Mouse (Mus musculus): ENCODE results near the gene Aip. TPM values are rescaled to one million over a fixed set of nuclear protein-coding genes. Genes with fewer than 3 reads are reported as not detected.
"Not testable (repeated sequence)": the region's sequence is repeated elsewhere in the genome, so short reads cannot be mapped to it uniquely, and the experiment has no call there.

The Aip gene
- polyA plus RNA-seq, 1 experiment from 2014 or later, result 94.5 TPM

DNA sequence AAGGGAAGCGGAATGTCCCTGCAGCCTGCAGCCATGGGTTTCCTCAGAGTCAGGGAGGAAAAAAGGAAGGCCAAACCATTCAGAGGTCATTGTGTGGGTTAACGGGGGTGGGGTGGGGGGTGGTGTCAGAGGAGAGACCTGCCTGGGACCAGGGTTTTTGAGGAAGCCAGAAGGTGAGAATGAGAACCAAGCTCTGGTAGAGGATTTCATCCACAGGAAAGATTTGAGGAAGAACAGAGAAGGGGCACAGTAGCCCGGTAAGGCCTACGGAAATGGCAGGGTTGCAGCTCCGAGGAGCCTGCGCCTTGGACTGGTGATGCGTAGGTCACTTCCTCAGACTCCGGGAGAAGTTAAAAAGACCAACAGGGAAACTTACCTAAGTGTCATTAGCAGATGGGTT lies 54.9 kb downstream of the Aip start:
- ATAC-seq (ENCODE audit: insufficient read depth), result no peak
- 76% methylated on average over 8 of the region's 8 CpGs for WGBS
- Histone ChIP-seq H3K4me1 (ENCODE audit: insufficient read depth) (no peaks in the 10 kb centered on the region), H3K9me3 (ENCODE audit: low read depth, low read length) (no peaks in the 10 kb centered on the region), H3K4me2 (no peak overlapping the region), H3K27ac (ENCODE audit: low read depth) (no peak overlapping the region), H3K4me3 (ENCODE audit: low read depth, low read length) (no peak overlapping the region), H3K9ac (no peak overlapping the region), H3K27me3 (ENCODE audit: insufficient read depth, low read length) (0 out of 2 replicates have a peak, but pooled peaks cover 2% of the 10 kb centered on the region), H3K36me3 (ENCODE audit: insufficient read depth) (no peaks in the 10 kb centered on the region)
- TF ChIP-seq CTCF (IDR thresholded peaks at IDR 0.05; ENCODE audit: low read depth), result no peak
- no peak for DNase-seq

DNA sequence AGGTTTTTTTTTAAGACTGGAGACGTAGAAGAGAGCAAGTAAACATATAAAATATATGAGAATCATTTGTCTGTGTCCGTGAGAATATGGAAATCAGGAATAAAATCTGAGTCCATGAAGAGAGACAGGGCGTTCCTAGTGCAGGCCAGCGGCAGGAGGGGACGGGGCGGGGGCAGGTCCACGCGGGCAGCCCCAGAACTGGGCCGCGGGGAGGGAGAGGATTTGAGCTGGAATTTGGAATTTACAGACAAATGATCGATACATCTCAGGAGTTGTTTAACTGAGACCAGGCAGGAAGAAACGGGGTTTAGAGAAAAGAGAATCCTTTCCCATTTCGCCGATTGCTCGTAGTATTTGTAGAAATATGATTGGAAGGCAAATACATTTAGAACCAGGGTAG lies 55.3 kb downstream of the Aip start:
- no peak overlapping the region for H3K4me2 ChIP-seq
- TF ChIP-seq CTCF (IDR thresholded peaks at IDR 0.05; ENCODE audit: low read depth), result no peak
- H3K4me1 ChIP-seq (ENCODE audit: insufficient read depth), result no peaks in the 10 kb centered on the region
- no peak overlapping the region for H3K27ac ChIP-seq (ENCODE audit: low read depth)
- no peaks in the 10 kb centered on the region for H3K9me3 ChIP-seq (ENCODE audit: low read depth, low read length)
- H3K27me3 ChIP-seq (ENCODE audit: insufficient read depth, low read length), result 0 out of 2 replicates have a peak, but pooled peaks cover 2% of the 10 kb centered on the region
- no peak overlapping the region for H3K9ac ChIP-seq
- 63% methylated on average over 15 of the region's 15 CpGs for WGBS
- DNase-seq (no peak), ATAC-seq (ENCODE audit: insufficient read depth) (no peak)
- H3K36me3 ChIP-seq (ENCODE audit: insufficient read depth), result no peaks in the 10 kb centered on the region
- H3K4me3 ChIP-seq (ENCODE audit: low read depth, low read length), result no peak overlapping the region

DNA sequence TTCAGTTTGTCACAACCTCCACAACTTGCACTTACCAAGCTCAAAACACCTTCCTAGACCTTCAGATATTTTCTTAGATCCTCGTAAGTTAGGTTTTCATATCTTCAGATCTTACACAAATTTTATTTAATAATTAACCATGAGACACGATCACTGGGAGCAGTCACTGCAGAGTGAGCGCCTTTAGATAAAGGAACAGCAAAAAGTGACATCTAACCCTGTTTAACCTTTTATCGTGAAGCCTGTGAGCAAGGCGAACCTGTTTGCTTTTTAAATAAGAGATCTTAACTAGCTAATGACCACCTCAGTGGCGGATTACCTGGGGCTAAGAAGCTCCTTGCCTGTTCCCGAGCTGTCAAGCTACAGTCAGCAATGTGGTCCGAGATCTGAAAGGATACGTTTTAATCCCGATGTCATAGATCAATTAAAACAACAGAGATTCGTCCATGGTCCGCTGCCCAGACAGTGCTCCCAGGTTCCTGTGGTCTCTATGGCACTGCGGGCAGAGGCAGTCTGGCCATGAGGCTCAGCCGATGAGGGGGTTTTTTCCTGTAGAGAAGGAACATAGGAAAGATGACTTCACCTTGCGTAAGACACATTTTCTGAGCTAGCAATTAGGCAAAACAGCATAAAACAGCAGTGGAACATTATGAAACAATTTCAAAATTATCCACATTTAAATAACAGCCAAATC lies 56.8 kb downstream of the Aip start:
- WGBS, result 49% methylated on average over 15 of the region's 15 CpGs
- Histone ChIP-seq H3K27ac (ENCODE audit: low read depth) (no peak overlapping the region), H3K4me1 (ENCODE audit: insufficient read depth) (no peaks in the 10 kb centered on the region), H3K4me3 (ENCODE audit: low read depth, low read length) (no peak overlapping the region), H3K9ac (no peak overlapping the region), H3K4me2 (no peak overlapping the region), H3K9me3 (ENCODE audit: low read depth, low read length) (no peaks in the 10 kb centered on the region), H3K27me3 (ENCODE audit: insufficient read depth, low read length) (0 out of 2 replicates have a peak, but pooled peaks cover 2% of the 10 kb centered on the region), H3K36me3 (ENCODE audit: insufficient read depth) (no peaks in the 10 kb centered on the region)
- ATAC-seq (ENCODE audit: insufficient read depth) (no peak), DNase-seq (no peak)
- TF ChIP-seq CTCF (IDR thresholded peaks at IDR 0.05; ENCODE audit: low read depth), result no peak

DNA sequence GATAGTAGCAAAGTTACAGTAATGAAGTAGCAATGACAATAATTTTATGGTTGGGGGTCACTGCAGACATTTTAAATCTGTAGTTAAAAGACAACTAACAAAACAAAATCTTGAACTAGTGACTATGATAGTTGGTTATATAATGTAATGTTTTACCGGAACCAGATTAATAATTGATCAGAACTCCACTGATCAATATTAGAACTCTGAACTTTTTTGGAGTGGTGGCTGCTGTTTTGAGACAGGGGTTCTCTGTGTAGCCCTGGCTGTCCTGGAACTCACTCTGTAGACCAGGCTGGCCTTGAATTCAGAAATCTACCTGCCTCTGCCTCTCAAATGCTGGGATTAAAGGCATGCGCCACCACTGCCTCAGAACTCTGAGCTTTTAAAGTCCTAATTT lies 57.4 kb downstream of the Aip start:
- H3K4me3 ChIP-seq (ENCODE audit: low read depth, low read length); DNase-seq; H3K9me3 ChIP-seq (ENCODE audit: low read depth, low read length); H3K4me2 ChIP-seq; H3K27me3 ChIP-seq (ENCODE audit: insufficient read depth, low read length); ATAC-seq (ENCODE audit: insufficient read depth); H3K27ac ChIP-seq (ENCODE audit: low read depth); H3K9ac ChIP-seq; H3K36me3 ChIP-seq (ENCODE audit: insufficient read depth); H3K4me1 ChIP-seq (ENCODE audit: insufficient read depth): not testable (repeated sequence)
- WGBS, result 85% methylated on average over 2 of the region's 2 CpGs

DNA sequence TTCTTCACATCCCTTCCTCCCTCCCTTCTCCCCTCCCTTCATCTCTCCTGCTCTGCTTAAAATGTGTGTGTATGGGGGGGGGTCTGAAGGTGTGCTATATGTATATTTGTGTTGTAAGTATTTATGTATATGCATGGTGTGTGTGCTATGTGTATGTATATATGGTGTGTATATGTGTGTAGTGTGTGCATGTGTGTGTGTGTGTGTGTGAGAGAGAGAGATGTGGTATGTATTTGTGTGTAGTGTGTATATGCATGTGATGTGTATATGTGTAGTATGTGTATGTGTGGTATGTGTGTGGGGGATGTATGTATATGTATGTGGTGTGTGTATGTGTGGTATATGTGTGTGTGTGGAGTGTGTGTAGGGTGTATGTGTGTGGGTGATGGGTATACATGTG lies 58.8 kb downstream of the Aip start:
- Histone ChIP-seq H3K4me3 (ENCODE audit: low read depth, low read length) (no peak overlapping the region), H3K27ac (ENCODE audit: low read depth) (no peak overlapping the region), H3K36me3 (ENCODE audit: insufficient read depth) (no peaks in the 10 kb centered on the region), H3K4me2 (no peak overlapping the region), H3K27me3 (ENCODE audit: insufficient read depth, low read length) (0 out of 2 replicates have a peak, but pooled peaks cover 2% of the 10 kb centered on the region), H3K4me1 (ENCODE audit: insufficient read depth) (no peaks in the 10 kb centered on the region), H3K9me3 (ENCODE audit: low read depth, low read length) (no peaks in the 10 kb centered on the region), H3K9ac (no peak overlapping the region)
- DNase-seq (no peak), ATAC-seq (ENCODE audit: insufficient read depth) (no peak)
- TF ChIP-seq CTCF (IDR thresholded peaks at IDR 0.05; ENCODE audit: low read depth), result no peak

DNA sequence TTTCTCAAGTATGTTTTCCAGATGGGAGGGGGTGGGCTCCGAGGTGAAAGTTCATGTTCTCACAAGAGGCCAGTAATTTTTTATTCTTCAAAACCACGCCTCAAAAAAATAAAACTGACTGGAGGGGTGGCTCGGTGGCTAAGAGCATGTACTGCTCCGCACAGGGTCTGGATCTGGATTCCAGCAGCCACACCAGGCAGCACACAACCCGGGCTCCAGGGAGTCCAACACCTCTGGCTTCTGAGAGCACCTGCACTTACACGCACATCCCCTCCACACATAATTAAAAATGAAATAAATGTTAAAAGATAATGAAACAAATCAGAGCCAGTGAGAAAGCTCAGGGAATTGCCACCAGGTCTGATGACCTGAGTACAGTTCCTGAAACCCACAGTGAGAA lies 59.4 kb downstream of the Aip start:
- 76% methylated on average over 6 of the region's 6 CpGs for WGBS
- TF ChIP-seq CTCF (IDR thresholded peaks at IDR 0.05; ENCODE audit: low read depth), result no peak
- H3K9me3 ChIP-seq (ENCODE audit: low read depth, low read length), result no peaks in the 10 kb centered on the region
- H3K36me3 ChIP-seq (ENCODE audit: insufficient read depth), result no peaks in the 10 kb centered on the region
- ATAC-seq (ENCODE audit: insufficient read depth) (no peak), DNase-seq (no peak)
- H3K27me3 ChIP-seq (ENCODE audit: insufficient read depth, low read length), result 0 out of 2 replicates have a peak, but pooled peaks cover 2% of the 10 kb centered on the region
- no peak overlapping the region for H3K9ac ChIP-seq
- no peak overlapping the region for H3K27ac ChIP-seq (ENCODE audit: low read depth)
- no peak overlapping the region for H3K4me3 ChIP-seq (ENCODE audit: low read depth, low read length)
- H3K4me2 ChIP-seq, result no peak overlapping the region
- no peaks in the 10 kb centered on the region for H3K4me1 ChIP-seq (ENCODE audit: insufficient read depth)

DNA sequence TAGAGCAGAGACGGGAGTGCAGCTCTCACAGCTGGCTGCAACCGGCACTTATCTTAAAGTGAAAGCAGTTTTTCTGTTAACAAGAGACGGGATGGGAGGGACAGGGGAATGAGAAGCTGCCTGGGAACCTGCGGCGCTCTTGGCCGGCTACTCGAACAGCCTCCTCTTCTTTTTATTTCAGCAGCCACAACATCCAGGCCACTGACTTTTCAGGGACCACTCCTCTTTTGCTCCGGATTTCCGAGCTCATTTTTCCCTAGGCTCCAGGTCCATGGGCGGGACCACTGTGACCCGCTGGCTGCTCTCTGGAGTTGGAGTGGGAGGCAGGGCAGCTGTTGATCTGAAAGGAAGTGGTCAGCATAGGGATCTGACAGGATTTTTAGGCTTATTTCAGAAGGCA lies 61.2 kb downstream of the Aip start:
- DNase-seq; H3K27ac ChIP-seq (ENCODE audit: low read depth); H3K4me3 ChIP-seq (ENCODE audit: low read depth, low read length); H3K9me3 ChIP-seq (ENCODE audit: low read depth, low read length); H3K36me3 ChIP-seq (ENCODE audit: insufficient read depth); H3K9ac ChIP-seq; H3K27me3 ChIP-seq (ENCODE audit: insufficient read depth, low read length); ATAC-seq (ENCODE audit: insufficient read depth); H3K4me1 ChIP-seq (ENCODE audit: insufficient read depth); H3K4me2 ChIP-seq: not testable (repeated sequence)
- 0% methylated on average over 1 of the region's 11 CpGs for WGBS

Other genes starting within 250 kb of the Aip start
- 31.7 and 36.0 TPM in 2 replicates for gene Tcirg1, start 218.7 kb downstream of the Aip start, polyA plus RNA-seq (2014; fragmentation: Nextera tagmentation; extraction: Ambion mirVana)
- 326 and 335 TPM in 2 replicates for gene Ndufs8, start 213.1 kb downstream of the Aip start, polyA plus RNA-seq (2014; fragmentation: Nextera tagmentation; extraction: Ambion mirVana)
- gene Aldh3b1, start 196.1 kb downstream of the Aip start, polyA plus RNA-seq (2014; fragmentation: Nextera tagmentation; extraction: Ambion mirVana), result 3.0 and 3.6 TPM in 2 replicates
- 13.3 and 14.8 TPM in 2 replicates for gene Unc93b1, start 190.7 kb downstream of the Aip start, polyA plus RNA-seq (2014; fragmentation: Nextera tagmentation; extraction: Ambion mirVana)
- not detected in 2 replicates for gene Aldh3b3, start 167.2 kb downstream of the Aip start, polyA plus RNA-seq (2014; fragmentation: Nextera tagmentation; extraction: Ambion mirVana)
- 0.62 and 1.0 TPM in 2 replicates for gene Aldh3b2, start 153.5 kb downstream of the Aip start, polyA plus RNA-seq (2014; fragmentation: Nextera tagmentation; extraction: Ambion mirVana)
- gene Acy3, start 139.3 kb downstream of the Aip start, polyA plus RNA-seq (2014; fragmentation: Nextera tagmentation; extraction: Ambion mirVana), result 7.2 and 8.0 TPM in 2 replicates
- not detected in 2 replicates for gene Tbx10, start 133.1 kb downstream of the Aip start, polyA plus RNA-seq (2014; fragmentation: Nextera tagmentation; extraction: Ambion mirVana)
- 24.4 and 25.3 TPM in 2 replicates for gene Nudt8, start 125.3 kb downstream of the Aip start, polyA plus RNA-seq (2014; fragmentation: Nextera tagmentation; extraction: Ambion mirVana)
- gene Gm49405, start 125.2 kb downstream of the Aip start, polyA plus RNA-seq (2014; fragmentation: Nextera tagmentation; extraction: Ambion mirVana), result 1.8 and 2.3 TPM in 2 replicates
- gene Doc2g, start 122.5 kb downstream of the Aip start, polyA plus RNA-seq (2014; fragmentation: Nextera tagmentation; extraction: Ambion mirVana), result 2.2 and 3.0 TPM in 2 replicates
- 193 and 198 TPM in 2 replicates for gene Ndufv1, start 113.1 kb downstream of the Aip start, polyA plus RNA-seq (2014; fragmentation: Nextera tagmentation; extraction: Ambion mirVana)
- gene Gstp1, start 87.9 kb downstream of the Aip start, polyA plus RNA-seq (2014; fragmentation: Nextera tagmentation; extraction: Ambion mirVana), result 424 and 468 TPM in 2 replicates
- gene Gstp2, start 79.8 kb downstream of the Aip start, polyA plus RNA-seq (2014; fragmentation: Nextera tagmentation; extraction: Ambion mirVana), result 2.9 and 3.4 TPM in 2 replicates
- gene Gstp3, start 66.3 kb downstream of the Aip start, polyA plus RNA-seq (2014; fragmentation: Nextera tagmentation; extraction: Ambion mirVana), result not detected in 2 replicates
- gene Cabp2, start 44.3 kb downstream of the Aip start, polyA plus RNA-seq (2014; fragmentation: Nextera tagmentation; extraction: Ambion mirVana), result not detected in 2 replicates
- gene Cdk2ap2, start 28.7 kb downstream of the Aip start, polyA plus RNA-seq (2014; fragmentation: Nextera tagmentation; extraction: Ambion mirVana), result 76.6 and 76.8 TPM in 2 replicates
- gene Pitpnm1, start 25.9 kb downstream of the Aip start, polyA plus RNA-seq (2014; fragmentation: Nextera tagmentation; extraction: Ambion mirVana), result 5.5 and 7.3 TPM in 2 replicates
- gene Gpr152, start 13.9 kb upstream of the Aip start, polyA plus RNA-seq (2014; fragmentation: Nextera tagmentation; extraction: Ambion mirVana), result not detected in 2 replicates
- gene Cabp4, start 18.2 kb upstream of the Aip start, polyA plus RNA-seq (2014; fragmentation: Nextera tagmentation; extraction: Ambion mirVana), result 0.09 TPM in 1 of 2 replicates, not detected in the other
- 134 and 148 TPM in 2 replicates for gene Coro1b, start 22.8 kb upstream of the Aip start, polyA plus RNA-seq (2014; fragmentation: Nextera tagmentation; extraction: Ambion mirVana)
- gene Ptprcap, start 27.7 kb upstream of the Aip start, polyA plus RNA-seq (2014; fragmentation: Nextera tagmentation; extraction: Ambion mirVana), result 0.81 and 1.1 TPM in 2 replicates
- gene Rps6kb2, start 37.5 kb upstream of the Aip start, polyA plus RNA-seq (2014; fragmentation: Nextera tagmentation; extraction: Ambion mirVana), result 37.9 and 43.2 TPM in 2 replicates
- 1.7 and 2.5 TPM in 2 replicates for gene Carns1, start 49.6 kb upstream of the Aip start, polyA plus RNA-seq (2014; fragmentation: Nextera tagmentation; extraction: Ambion mirVana)
- gene Tbc1d10c, start 65.4 kb upstream of the Aip start, polyA plus RNA-seq (2014; fragmentation: Nextera tagmentation; extraction: Ambion mirVana), result 1.8 and 2.4 TPM in 2 replicates
- gene Ppp1ca, start 66.2 kb upstream of the Aip start, polyA plus RNA-seq (2014; fragmentation: Nextera tagmentation; extraction: Ambion mirVana), result 960 and 994 TPM in 2 replicates
- 42.1 and 47.4 TPM in 2 replicates for gene Rad9a, start 75.8 kb upstream of the Aip start, polyA plus RNA-seq (2014; fragmentation: Nextera tagmentation; extraction: Ambion mirVana)
- gene Clcf1, start 88.4 kb upstream of the Aip start, polyA plus RNA-seq (2014; fragmentation: Nextera tagmentation; extraction: Ambion mirVana), result 4.4 and 5.0 TPM in 2 replicates
- not detected in 2 replicates for gene AC109138.7, start 88.5 kb upstream of the Aip start, polyA plus RNA-seq (2014; fragmentation: Nextera tagmentation; extraction: Ambion mirVana)
- gene Pold4, start 106.0 kb upstream of the Aip start, polyA plus RNA-seq (2014; fragmentation: Nextera tagmentation; extraction: Ambion mirVana), result 22.6 and 22.8 TPM in 2 replicates
- 10.6 and 11.1 TPM in 2 replicates for gene Ssh3, start 143.3 kb upstream of the Aip start, polyA plus RNA-seq (2014; fragmentation: Nextera tagmentation; extraction: Ambion mirVana)
- 2.4 and 2.8 TPM in 2 replicates for gene Ankrd13d, start 157.3 kb upstream of the Aip start, polyA plus RNA-seq (2014; fragmentation: Nextera tagmentation; extraction: Ambion mirVana)
- gene Grk2, start 180.4 kb upstream of the Aip start, polyA plus RNA-seq (2014; fragmentation: Nextera tagmentation; extraction: Ambion mirVana), result 19.4 and 23.0 TPM in 2 replicates

All from lung, embryonic 14.5 days (tissue).